9 mouse cellular contexts compared by ENCODE assay signal in genomic region chr8:41443556-41443955, GRCm38 (mm10). TPM values are rescaled to one million over a fixed set of nuclear protein-coding genes. Genes with fewer than 3 reads are reported as not detected.
DNase-seq lines count a peak whose midpoint lies in the region; ATAC-seq and TF ChIP-seq lines count a peak whose summit lies in the region.
"Had no signal": no experiment of that assay in that cellular context is flagged by ENCODE, and none has a peak within 500 bp of the region (broad histone marks: within the 10 kb centered on the region; RNA-seq: fewer than 3 reads in every experiment).

No protein-coding gene starts in this region.

- WGBS in hindbrain, embryonic 10.5 days, result 5% methylated on average over 4 of the region's 4 CpGs
- WGBS in hindbrain, embryonic 12.5 days, result 3% methylated on average over 4 of the region's 4 CpGs
- WGBS in hindbrain, embryonic 14.5 days, result 3% methylated on average over 4 of the region's 4 CpGs

- no peaks in the 10 kb centered on the region for H3K27me3 ChIP-seq in hindbrain, embryonic 10.5 days (ENCODE audit: insufficient read depth, poor library complexity, severe bottlenecking)
- H3K27me3 ChIP-seq in hindbrain, embryonic 12.5 days, result no peaks in the 10 kb centered on the region
- no peaks in the 10 kb centered on the region for H3K27me3 ChIP-seq in hindbrain, embryonic 14.5 days (ENCODE audit: control insufficient read depth, insufficient read depth, low read length)

- no peak overlapping the region for H3K27ac ChIP-seq in hindbrain, embryonic 10.5 days
- no peak overlapping the region for H3K27ac ChIP-seq in hindbrain, embryonic 12.5 days
- H3K27ac ChIP-seq in cortical plate, adult 2 months (ENCODE audit: insufficient read depth, low read length), result no peak overlapping the region
- no peak overlapping the region for H3K27ac ChIP-seq in hindbrain, embryonic 14.5 days
- H3K27ac ChIP-seq: limb, embryonic 12.5 days had no signal

- no peak overlapping the region for H3K4me3 ChIP-seq in hindbrain, embryonic 10.5 days
- H3K4me3 ChIP-seq in hindbrain, embryonic 12.5 days, result no peak overlapping the region
- no peak overlapping the region for H3K4me3 ChIP-seq in cortical plate, adult 2 months (ENCODE audit: insufficient read depth, low read length)
- no peak overlapping the region for H3K4me3 ChIP-seq in hindbrain, embryonic 14.5 days (replicated peaks; ENCODE audit: low read length)
- H3K4me3 ChIP-seq: limb, embryonic 12.5 days had no signal

- TF ChIP-seq CTCF in cortical plate, adult 2 months (IDR thresholded peaks at IDR 0.05; ENCODE audit: extremely low read depth, insufficient read depth, low read length), result peak; percentile 58; the same call in 1 of the 2 replicates

- peak; percentile 20 for DNase-seq in hindbrain, embryonic 10.5 days (ENCODE audit: low spot score)
- DNase-seq in MN1 (ENCODE audit: low spot score), result peak; percentile 67
- peak; percentile 86 for DNase-seq in hindbrain, embryonic 14.5 days (ENCODE audit: low spot score)
- peak; percentile 22 to 52 for DNase-seq in layer of hippocampus, postnatal 25 days (ENCODE audit: extremely low spot score in 1 of 2, low spot score in 1 of 2)
- peak; percentile 51 for DNase-seq in naive thymus-derived CD4-positive, alpha-beta T cell, adult 2 months (ENCODE audit: low read depth)

- H3K9me3 ChIP-seq in hindbrain, embryonic 10.5 days, result no peaks in the 10 kb centered on the region
- no peaks in the 10 kb centered on the region for H3K9me3 ChIP-seq in hindbrain, embryonic 12.5 days (replicated peaks)
- no peaks in the 10 kb centered on the region for H3K9me3 ChIP-seq in hindbrain, embryonic 14.5 days (ENCODE audit: control insufficient read depth, low read length)
- H3K9me3 ChIP-seq: limb, embryonic 12.5 days had no signal

- no peak overlapping the region for H3K4me2 ChIP-seq in hindbrain, embryonic 12.5 days (replicated peaks)
- no peak overlapping the region for H3K4me2 ChIP-seq in hindbrain, embryonic 14.5 days (replicated peaks)
- H3K4me2 ChIP-seq: limb, embryonic 12.5 days had no signal

- H3K9ac ChIP-seq in hindbrain, embryonic 12.5 days, result no peak overlapping the region
- H3K9ac ChIP-seq in hindbrain, embryonic 14.5 days, result no peak overlapping the region
- H3K9ac ChIP-seq: limb, embryonic 12.5 days had no signal

- ATAC-seq in hindbrain, embryonic 12.5 days (ENCODE audit: low FRiP score), result no peak; the same call in 1 of the 2 replicates
- ATAC-seq in hindbrain, embryonic 14.5 days (ENCODE audit: low FRiP score), result peak; percentile 77; the same call in 1 of the 2 replicates
- no peak for ATAC-seq in activated CD4-positive, CD25-positive, alpha-beta regulatory T cell, adult 4 months

- H3K4me1 ChIP-seq in hindbrain, embryonic 10.5 days (replicated peaks), result peaks cover 3% of the 10 kb centered on the region; the same call in 1 of the 2 replicates
- no peaks in the 10 kb centered on the region for H3K4me1 ChIP-seq in hindbrain, embryonic 12.5 days
- H3K4me1 ChIP-seq in cortical plate, adult 2 months (ENCODE audit: control insufficient read depth, insufficient read depth, low read length), result no peaks in the 10 kb centered on the region
- no peaks in the 10 kb centered on the region for H3K4me1 ChIP-seq in hindbrain, embryonic 14.5 days (replicated peaks; ENCODE audit: control insufficient read depth, insufficient read depth, low read length)

- H3K36me3 ChIP-seq in hindbrain, embryonic 10.5 days, result no peaks in the 10 kb centered on the region
- no peaks in the 10 kb centered on the region for H3K36me3 ChIP-seq in hindbrain, embryonic 12.5 days
- no peaks in the 10 kb centered on the region for H3K36me3 ChIP-seq in hindbrain, embryonic 14.5 days (replicated peaks; ENCODE audit: control insufficient read depth, insufficient read depth)
- H3K36me3 ChIP-seq: limb, embryonic 12.5 days had no signal

- TF ChIP-seq POLR2A in cortical plate, adult 2 months (IDR thresholded peaks at IDR 0.05; ENCODE audit: extremely low read depth, insufficient read depth, low read length), result no peak

RNA-seq across cellular contexts. Expression of gene Frg1, which starts 26.7 kb away (rescaled TPM):
- polyA plus RNA-seq in hindbrain, embryonic 10.5 days (2016; fragmentation: Nextera tagmentation; extraction: Ambion mirVana), result 100 and 101 TPM in 2 replicates
- 106 and 119 TPM in 2 replicates for polyA plus RNA-seq in hindbrain, embryonic 12.5 days (2016; fragmentation: Nextera tagmentation; extraction: Ambion mirVana)
- 23.2 and 24.7 TPM in 2 replicates for polyA plus RNA-seq in cortical plate, adult 2 months (2012; rRNA removed)
- 69.1 and 70.9 TPM in 2 replicates for polyA plus RNA-seq in hindbrain, embryonic 14.5 days (2014; fragmentation: Nextera tagmentation; extraction: Ambion mirVana)
- 10 to 100 TPM; 35.3 to 37.6 TPM for total RNA-seq in layer of hippocampus, postnatal 25 days (2021)
- 100 to 1,000 TPM; 216 to 222 TPM for polyA plus RNA-seq in activated CD4-positive, CD25-positive, alpha-beta regulatory T cell, adult 4 months (2017; shearing (Covaris generic))

Comparison
In these comparisons a context has a peak if more than half of its experiments do, and no peak if none do; other contexts are left out.
1. DNase-seq: peak in every context shown above with its lines; median percentile 86 in hindbrain, embryonic 14.5 days; 67 in MN1; 51 in naive thymus-derived CD4-positive, alpha-beta T cell, adult 2 months; 37 in layer of hippocampus, postnatal 25 days; 20 in hindbrain, embryonic 10.5 days.